Mouse (Mus musculus) macrophage (primary cell): ENCODE measurements around the gene Asb16. TPM values are rescaled to one million over a fixed set of nuclear protein-coding genes. Genes with fewer than 3 reads are reported as not detected.

Source experiments
- H3K27ac ChIP-seq: fragments of 350-480 bp; formaldehyde crosslinking; 2 replicates; pipeline ENCODE4 v1.9.0; 2021
- H3K36me3 ChIP-seq: fragments of 350-480 bp; formaldehyde crosslinking; 2 replicates; pipeline ENCODE4 v1.9.0; 2021; ENCODE audit errors: inconsistent target
- H3K4me3 ChIP-seq: fragments of 350-480 bp; formaldehyde crosslinking; 2 replicates; pipeline ENCODE4 v1.9.0; 2021; ENCODE audit errors: inconsistent target
- H3K79me2 ChIP-seq: fragments of 350-480 bp; formaldehyde crosslinking; 2 replicates; pipeline ENCODE4 v1.9.0; 2021; ENCODE audit errors: inconsistent target
- WGBS: methylation state at CpG from one replicate; pipeline ENCODE4 v1.1.7; 2026; ENCODE audit warnings: inconsistent platforms; ENCODE audit not compliant: missing documents; 5-methylcytosine and 5-hydroxymethylcytosine counted together
- polyA plus RNA-seq: library from polyadenylated mRNA; stranded (reverse); fragments of 250-400 nt; gene quantifications from 3 replicates; pipeline ENCODE4 v1.2.4, GENCODE M21; 2018; ENCODE audit warnings: inconsistent platforms

The Asb16 gene
- polyA plus RNA-seq, 1 experiment from 2014 or later = not detected

DNA sequence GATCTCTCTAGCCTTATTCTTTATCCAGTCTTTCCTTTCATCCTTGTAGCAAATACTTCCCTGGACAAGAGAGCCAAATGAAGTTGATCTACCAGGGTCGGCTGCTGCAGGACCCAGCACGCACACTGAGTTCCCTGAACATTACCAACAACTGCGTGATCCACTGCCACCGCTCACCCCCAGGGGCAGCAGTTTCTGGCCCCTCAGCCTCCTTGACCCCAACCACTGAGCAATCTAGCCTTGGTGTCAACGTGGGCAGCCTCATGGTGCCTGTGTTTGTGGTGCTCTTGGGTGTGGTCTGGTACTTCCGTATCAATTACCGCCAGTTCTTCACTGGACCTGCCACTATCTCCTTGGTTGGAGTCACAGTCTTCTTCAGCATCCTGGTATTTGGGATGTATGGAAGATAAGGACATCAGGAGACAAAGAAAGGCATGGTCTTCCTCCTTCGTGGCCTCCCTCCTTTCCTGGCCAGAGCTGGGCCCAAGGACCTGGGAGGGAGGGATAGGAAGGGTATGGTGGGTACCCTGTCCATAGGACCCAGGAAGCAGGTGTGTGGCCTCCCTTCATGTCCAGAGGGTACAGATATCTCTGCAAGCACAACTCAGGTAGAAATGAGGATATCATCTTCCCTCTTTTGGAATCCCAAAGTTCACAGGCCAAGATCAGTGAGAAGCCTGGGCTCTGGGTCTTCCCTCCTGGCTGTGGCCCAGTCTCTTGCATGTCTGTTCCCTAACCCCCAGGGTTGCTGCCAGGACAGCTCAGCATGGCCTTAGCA is 19.7 kb downstream of the Asb16 start:
- Histone ChIP-seq H3K4me3 (no peak overlapping the region), H3K79me2 (peaks cover 23% of the 10 kb centered on the region), H3K27ac (no peak overlapping the region), H3K36me3 (peaks cover 37% of the 10 kb centered on the region)
- WGBS = 93% methylated on average over 8 of the region's 8 CpGs

DNA sequence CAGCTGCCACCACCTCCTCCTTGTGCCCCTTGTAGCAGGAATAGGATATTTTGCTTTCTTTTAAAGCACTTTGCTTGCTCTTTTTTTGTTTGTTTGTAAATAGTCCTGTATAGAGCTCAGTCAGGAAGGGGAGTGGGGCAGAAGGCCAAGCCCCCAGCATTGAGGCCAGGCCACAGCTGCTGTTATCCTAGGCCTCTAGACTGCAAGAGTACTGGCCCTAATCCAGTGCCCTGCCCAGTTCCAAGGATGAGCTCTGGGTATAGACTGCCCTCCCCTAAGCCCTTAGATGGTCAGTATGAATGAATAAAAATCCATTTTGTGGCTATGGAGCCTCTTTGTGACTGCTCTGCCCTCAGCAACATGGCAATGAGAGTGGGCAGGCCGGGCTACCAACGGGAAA is 20.4 kb downstream of the Asb16 start:
- H3K36me3 ChIP-seq = peaks cover 43% of the 10 kb centered on the region
- 83% methylated on average over 2 of the region's 2 CpGs for WGBS
- H3K27ac ChIP-seq = no peak overlapping the region
- peaks cover 29% of the 10 kb centered on the region for H3K79me2 ChIP-seq
- H3K4me3 ChIP-seq = no peak overlapping the region

DNA sequence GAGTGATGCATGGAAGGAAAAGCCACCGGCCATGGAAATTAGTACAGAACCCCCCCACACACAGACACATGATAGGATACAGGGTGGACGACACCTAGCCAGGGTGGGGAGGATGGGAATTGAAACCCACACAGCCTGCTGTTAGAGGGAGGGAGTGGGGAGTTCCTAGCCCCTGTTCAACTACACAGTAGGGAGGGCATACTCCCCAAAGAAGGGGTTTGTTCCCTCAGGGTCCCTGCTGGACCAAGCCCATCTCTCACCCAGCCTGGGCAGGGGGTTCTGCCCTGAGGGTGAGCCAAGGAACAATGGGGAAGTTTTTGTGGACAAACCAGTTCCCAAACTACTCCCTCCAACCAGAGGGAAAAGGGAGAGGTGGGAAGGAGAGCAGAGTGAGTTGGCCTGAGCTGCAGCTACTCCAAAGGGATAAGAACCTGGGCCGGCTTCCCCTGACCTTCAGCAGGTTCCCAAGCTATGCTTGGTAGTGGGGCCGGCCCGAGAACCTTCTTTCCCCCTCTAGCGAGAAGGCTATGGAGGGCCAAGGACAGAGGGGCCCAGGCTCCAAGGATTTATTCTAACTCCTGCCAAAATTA is 21.1 kb downstream of the Asb16 start:
- no peak overlapping the region for H3K27ac ChIP-seq
- WGBS = 88% methylated on average over 6 of the region's 6 CpGs
- H3K4me3 ChIP-seq = no peak overlapping the region
- H3K79me2 ChIP-seq = peaks cover 36% of the 10 kb centered on the region
- H3K36me3 ChIP-seq = peaks cover 49% of the 10 kb centered on the region

DNA sequence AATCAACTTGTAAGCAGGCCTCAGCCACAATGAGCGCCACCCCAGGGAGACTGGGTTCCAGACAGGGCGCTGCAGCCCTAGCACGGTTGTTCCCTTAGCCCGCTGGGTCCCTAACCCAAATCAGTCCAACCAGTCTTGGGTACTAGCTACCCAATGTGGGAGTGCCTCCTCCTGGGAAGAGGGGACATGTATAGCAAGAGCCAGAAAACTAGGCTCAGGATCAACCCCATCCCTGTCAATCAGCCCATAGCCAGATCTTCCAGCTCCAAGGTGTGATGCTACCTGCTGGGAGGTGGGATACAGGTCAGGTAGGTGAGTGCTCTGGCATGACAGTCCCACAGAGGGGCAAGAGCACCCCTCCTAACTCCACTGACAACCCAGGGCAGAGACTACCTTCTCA is 21.6 kb downstream of the Asb16 start:
- Histone ChIP-seq H3K79me2 (peaks cover 40% of the 10 kb centered on the region), H3K4me3 (no peak overlapping the region), H3K27ac (no peak overlapping the region), H3K36me3 (peaks cover 49% of the 10 kb centered on the region)
- 91% methylated on average over 4 of the region's 4 CpGs for WGBS

DNA sequence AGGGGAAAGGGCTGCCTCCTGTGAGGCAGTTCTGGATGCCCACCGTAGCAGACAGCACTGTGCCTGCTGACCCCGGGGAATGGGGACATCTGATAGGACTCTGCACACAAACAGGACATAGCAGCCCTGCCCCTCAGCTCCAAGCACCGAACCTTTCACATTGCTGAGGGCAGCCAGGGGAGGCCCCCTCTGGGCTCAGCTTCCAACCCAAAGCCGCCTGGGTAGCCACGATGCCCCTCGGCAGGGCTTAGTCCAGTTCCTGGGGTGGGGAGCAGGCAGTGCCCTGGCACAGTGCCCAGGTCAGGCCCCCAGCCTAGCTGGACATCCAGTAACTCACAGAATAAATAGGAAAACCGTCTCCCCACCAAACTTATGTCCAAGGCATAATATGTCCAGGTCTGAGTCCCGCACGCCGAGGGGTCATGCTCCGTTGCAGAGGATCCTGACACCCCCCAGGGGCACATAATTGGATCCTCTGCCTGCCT is 22.6 kb downstream of the Asb16 start:
- Histone ChIP-seq H3K79me2 (peaks cover 37% of the 10 kb centered on the region), H3K36me3 (peaks cover 49% of the 10 kb centered on the region), H3K4me3 (no peak overlapping the region), H3K27ac (no peak overlapping the region)
- 89% methylated on average over 11 of the region's 11 CpGs for WGBS

DNA sequence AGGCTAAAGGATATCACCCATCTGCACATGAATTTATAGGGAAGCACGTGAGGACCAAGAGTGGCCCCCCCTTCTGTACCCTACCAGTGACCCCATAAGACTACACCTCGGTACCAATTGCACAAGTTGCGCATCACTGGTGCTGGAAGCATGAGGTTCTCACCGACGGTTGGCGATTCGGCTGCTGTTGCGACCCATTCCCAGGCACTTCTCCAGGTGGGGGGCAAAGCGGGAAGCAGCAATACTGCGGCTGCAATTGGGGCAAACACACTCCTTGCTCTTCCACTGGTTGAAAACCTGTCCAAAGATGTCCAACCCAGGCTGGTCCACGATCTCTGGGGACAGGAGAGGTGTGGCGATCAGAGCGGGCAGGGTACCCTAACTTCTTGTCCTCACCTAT is 25.4 kb downstream of the Asb16 start:
- H3K36me3 ChIP-seq = peaks cover 38% of the 10 kb centered on the region
- 98% methylated on average over 13 of the region's 13 CpGs for WGBS
- H3K4me3 ChIP-seq = no peak overlapping the region
- H3K79me2 ChIP-seq = peaks cover 26% of the 10 kb centered on the region
- H3K27ac ChIP-seq = no peak overlapping the region

DNA sequence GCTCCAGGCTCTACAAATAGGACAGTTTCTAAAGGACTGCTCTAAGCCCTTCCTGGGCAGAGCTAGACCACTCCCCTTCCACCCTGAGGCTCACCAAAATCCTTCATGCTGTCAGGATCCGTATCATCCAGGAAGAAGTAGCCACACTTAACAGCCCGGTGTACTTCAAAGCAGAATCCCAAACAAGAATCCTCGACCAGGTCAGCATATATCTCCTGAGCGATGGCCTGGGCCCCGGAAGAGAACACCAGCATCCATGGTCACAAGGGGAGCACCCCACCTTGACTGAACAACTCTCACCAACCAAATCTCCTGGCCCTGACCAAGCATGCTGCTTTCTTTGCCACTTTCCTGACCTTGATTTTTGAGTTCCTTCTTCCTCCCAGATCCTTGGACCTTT is 25.9 kb downstream of the Asb16 start:
- Histone ChIP-seq H3K27ac (no peak overlapping the region), H3K4me3 (no peak overlapping the region)
- 85% methylated on average over 5 of the region's 5 CpGs for WGBS

DNA sequence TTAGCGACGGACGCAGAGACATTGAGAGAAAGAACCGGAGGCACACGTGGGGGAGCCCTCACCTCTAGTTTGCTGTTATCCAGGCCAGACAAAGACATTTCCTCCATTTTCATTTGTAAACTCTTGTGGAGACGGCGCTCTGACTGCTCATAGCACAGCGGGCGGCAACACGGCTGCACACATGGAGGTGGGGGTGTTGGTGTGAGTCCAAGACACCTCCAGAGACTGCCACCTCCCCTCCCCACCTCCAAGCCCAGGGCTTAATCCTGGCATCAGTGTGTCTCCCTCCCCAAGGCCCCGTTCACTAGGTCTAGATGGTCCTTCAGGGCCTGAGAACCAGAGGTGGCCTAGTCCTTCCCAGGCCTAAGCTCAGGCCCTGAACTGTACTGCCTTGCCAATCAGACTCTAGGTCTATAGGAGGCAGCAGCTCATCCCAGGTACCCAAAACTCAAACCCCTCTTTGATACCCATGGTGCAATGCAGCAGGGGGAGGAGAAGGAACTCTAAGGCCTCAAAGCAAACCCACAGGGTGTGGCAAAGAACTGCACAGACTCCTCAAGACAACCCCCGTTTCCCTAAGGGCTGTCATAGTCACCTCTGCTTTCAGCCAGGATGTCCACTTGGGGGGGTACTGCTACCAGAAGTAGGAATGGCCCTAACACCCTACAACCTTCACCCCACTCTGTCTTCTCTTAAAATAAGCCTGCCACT is 26.5 kb downstream of the Asb16 start:
- Histone ChIP-seq H3K4me3 (peak overlapping the region; percentile 73), H3K79me2 (peaks cover 26% of the 10 kb centered on the region), H3K27ac (peak overlapping the region; percentile 84), H3K36me3 (peaks cover 38% of the 10 kb centered on the region)
- WGBS = 84% methylated on average over 12 of the region's 12 CpGs

More for the DNA sequence above, 25.9 kb downstream of the Asb16 start:
- H3K79me2 ChIP-seq = peaks cover 26% of the 10 kb centered on the region
- H3K36me3 ChIP-seq = peaks cover 38% of the 10 kb centered on the region

DNA sequence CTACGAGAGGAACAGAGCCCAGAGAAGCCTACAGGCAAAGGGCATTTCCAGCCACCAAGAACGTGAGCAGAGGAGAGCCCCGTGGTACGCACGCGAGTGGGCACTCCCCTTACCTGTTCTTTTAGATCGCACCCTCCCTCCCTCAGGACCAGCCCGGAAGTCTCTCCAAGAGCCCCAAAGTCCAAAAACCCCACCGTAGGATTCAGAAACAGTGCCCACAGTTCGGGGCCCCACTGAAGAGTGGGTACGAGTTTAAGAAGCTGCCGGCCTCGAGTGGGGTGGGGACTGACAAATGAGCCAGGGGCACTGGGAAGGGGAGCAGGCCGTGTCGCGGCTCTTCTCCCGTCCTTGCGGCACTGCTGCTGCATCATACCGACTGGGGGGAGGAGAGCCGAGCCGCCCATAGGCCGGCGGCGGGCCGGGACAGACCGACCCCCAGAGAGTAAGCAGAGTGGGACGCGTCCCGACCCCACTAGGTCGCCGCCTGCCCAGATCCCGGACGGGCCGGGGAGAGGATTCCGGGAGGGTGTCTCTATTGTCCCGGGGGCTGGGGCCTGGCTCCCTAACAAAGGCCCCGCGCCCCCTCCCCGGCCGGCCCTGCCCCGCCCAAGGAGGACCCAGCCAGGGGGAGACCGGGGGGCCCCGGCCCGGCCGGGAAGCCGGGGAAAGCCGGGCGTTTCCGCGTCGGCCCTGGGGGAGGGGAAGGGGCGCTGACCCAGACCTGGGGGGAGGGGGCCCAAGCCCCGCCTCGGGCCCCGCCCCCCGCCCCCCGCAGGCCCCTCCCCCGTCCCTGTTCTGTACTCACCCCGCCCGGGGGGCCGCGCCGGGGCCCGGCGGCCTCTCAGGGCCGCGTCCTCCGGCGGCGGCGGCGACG is 27.3 kb downstream of the Asb16 start:
- H3K79me2 ChIP-seq = peaks cover 26% of the 10 kb centered on the region
- peak overlapping the region; percentile 73 for H3K4me3 ChIP-seq
- peaks cover 36% of the 10 kb centered on the region for H3K36me3 ChIP-seq
- H3K27ac ChIP-seq = peak overlapping the region; percentile 84
- WGBS = 2% methylated on average over 45 of the region's 73 CpGs

DNA sequence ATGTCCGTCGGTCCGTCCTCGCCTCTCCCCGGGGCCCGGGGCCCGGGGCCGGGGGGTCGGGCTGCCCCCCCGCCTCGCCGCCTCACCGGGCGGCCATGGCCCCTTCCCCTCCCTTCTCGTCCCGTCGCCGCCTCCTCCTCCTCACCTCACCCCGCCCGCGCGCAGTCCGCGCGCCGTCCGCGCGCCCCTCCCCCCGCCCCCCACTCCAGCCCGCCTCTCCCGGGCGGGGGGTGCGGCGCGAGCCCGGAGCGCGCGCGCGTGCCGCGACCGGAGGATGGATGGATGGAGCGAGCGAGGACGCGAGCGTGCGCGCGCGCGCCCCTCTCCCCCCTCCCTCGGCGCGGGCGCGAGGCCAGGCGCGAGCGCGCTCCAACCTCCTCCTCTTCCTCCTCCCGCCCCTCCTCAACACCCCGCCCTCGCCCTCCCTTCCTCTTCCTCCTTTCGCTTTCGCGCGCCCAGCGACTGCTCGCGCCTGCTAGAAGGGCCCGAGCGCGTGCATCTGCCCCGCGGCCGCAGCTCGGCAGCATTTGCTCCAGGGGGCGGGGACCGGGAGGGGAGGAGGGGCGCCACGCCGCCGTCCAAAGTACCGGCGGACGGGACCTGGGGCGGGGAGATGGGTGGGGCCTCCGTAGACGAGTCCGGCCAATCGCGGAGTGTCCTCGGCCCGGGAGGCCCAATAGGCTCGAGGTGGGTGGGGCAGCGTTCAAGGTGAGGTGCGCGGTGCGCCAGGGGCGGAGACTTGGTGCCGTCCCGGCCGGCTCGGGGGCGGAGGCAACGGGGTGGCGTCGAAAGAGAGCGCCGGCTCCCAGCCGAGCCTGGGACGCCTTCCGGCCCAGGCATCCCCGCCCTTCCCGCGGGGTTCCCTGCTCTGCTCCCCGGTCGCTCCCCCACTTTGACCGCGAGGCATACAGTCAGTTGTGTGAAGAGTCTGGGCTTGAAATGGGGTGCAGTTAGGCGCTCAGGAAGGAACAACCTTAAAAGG is 28.2 kb downstream of the Asb16 start, which contains the start of gene Atxn7l3:
TSS of gene Atxn7l3 (minus strand) at position 141 of the 982 bp plus-strand sequence.
- Histone ChIP-seq H3K36me3 (peaks cover 26% of the 10 kb centered on the region), H3K79me2 (peaks cover 26% of the 10 kb centered on the region), H3K4me3 (peak within 1 kb of the TSS; percentile 76), H3K27ac (peak within 1 kb of the TSS; percentile 84)
- 3% methylated on average over 66 of the region's 125 CpGs for WGBS

DNA sequence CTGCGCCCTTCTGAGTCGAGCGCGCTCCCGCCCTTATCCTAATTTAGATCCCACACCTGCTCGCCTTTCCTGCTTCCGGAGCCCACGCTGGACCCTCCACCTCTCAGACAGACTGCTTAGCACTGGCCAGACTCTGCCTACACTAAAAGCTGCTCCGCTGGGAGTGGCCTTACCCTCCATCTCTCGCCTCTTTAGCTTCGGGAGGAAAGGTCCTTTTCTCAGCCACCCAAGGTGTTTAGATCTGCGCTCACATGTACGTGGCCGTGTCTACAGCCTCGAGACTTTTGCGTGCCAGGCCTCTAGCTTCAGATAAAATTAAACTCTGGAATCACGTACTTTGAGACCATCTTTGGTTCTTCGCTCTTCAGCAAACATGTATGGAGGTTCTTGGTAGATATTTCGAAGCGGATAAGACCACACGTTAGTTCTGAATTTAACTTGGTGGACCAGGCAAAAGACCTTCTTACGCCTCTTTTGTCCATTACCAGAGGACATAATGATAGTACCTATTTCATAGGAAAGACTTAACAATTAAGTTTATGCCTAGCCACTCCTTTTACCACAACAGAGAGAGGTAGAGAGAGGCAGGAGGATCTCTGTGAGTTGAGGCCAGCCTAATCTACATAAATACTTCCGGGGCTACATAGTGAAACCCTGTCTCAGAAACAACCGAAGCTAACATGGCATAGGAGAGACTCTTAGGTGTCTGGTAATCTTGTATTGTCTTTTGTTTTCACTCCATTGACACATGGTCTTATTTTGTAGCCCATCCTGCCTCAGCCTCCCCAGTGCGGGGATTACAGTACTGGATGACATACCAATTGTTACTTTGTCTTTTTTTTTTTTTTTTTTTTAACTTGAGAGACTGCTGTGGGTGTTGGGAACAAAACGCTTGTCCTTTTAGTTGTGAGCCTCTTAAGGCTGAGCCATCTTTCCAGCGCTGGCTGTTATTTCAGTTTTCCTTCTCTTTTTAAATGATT is 29.3 kb downstream of the Asb16 start:
- WGBS = 21% methylated on average over 27 of the region's 27 CpGs
- H3K27ac ChIP-seq = peak overlapping the region; percentile 83
- peaks cover 15% of the 10 kb centered on the region; the same call in 1 of the 2 replicates for H3K36me3 ChIP-seq
- H3K4me3 ChIP-seq = peak overlapping the region; percentile 76
- peaks cover 26% of the 10 kb centered on the region for H3K79me2 ChIP-seq

DNA sequence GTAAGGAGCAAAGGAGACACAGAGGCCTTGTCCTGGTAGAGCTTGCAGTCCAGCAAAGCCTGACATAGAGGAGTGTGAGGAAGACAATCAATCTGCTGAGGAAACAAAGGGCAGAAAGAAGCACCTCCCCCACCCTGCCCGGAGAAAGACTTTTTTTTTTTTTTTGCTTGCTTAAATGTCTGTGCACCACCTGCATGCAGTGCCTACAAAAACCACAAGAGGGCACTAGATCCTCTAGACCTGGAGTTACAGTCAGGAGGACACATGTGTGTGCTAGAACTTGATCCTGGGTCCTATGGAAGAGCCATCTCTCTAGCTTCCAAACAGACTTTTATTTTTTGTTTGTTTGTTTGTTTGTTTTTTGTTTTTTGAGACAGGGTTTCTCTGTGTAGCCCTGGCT is 31.3 kb downstream of the Asb16 start:
- Histone ChIP-seq H3K36me3 (no peaks in the 10 kb centered on the region), H3K27ac (no peak overlapping the region), H3K79me2 (peaks cover 10% of the 10 kb centered on the region), H3K4me3 (no peak overlapping the region)
- WGBS = 13% methylated on average over 1 of the region's 1 CpGs
